Mouse (Mus musculus) liver, embryonic 15.5 days (tissue): Measurements from ENCODE around the gene Tnks2. TPM values are rescaled to one million over a fixed set of nuclear protein-coding genes. Genes with fewer than 3 reads are reported as not detected.

ENCODE experiments used
- ATAC-seq: fragments of 200-750 bp; cut with Nextera tagmentation; 2 replicates; pipeline ENCODE4 v1.8.0; 2017; ENCODE audit warnings: moderate number of reproducible peaks, mild to moderate bottlenecking, moderate library complexity; ENCODE audit not compliant: insufficient read depth
- H3K27ac ChIP-seq: fragments of 300-500 bp; sonication (generic); replicated peaks from 2 replicates; pipeline ENCODE4 v1.5.1; 2015; ENCODE audit warnings: mild to moderate bottlenecking, inconsistent platforms
- H3K27me3 ChIP-seq: fragments of 300-500 bp; sonication (generic); 2 replicates; pipeline ENCODE4 v1.6.1; 2015; ENCODE audit warnings: mild to moderate bottlenecking, inconsistent platforms
- H3K36me3 ChIP-seq: fragments of 300-500 bp; sonication (generic); replicated peaks from 2 replicates; pipeline ENCODE4 v1.6.1; 2015; ENCODE audit warnings: moderate library complexity, mild to moderate bottlenecking, inconsistent platforms
- H3K4me1 ChIP-seq: fragments of 300-500 bp; sonication (generic); replicated peaks from 2 replicates; pipeline ENCODE4 v1.6.1; 2015; ENCODE audit warnings: inconsistent platforms
- H3K4me2 ChIP-seq: fragments of 300-500 bp; sonication (generic); 2 replicates; pipeline ENCODE4 v1.6.1; 2015; ENCODE audit warnings: moderate library complexity, mild to moderate bottlenecking, inconsistent platforms
- H3K4me3 ChIP-seq: fragments of 300-500 bp; sonication (generic); replicated peaks from 2 replicates; pipeline ENCODE4 v1.5.1; 2015; ENCODE audit warnings: mild to moderate bottlenecking, inconsistent platforms
- H3K9ac ChIP-seq: fragments of 300-500 bp; sonication (generic); 2 replicates; pipeline ENCODE4 v1.6.1; 2015; ENCODE audit warnings: moderate library complexity, mild to moderate bottlenecking, inconsistent platforms
- H3K9me3 ChIP-seq: fragments of 300-500 bp; sonication (generic); replicated peaks from 2 replicates; pipeline ENCODE4 v1.6.1; 2016; ENCODE audit warnings: inconsistent platforms
- WGBS: fragments of 180-500 bp; shearing (Covaris S2); methylation state at CpG from one replicate; pipeline ENCODE4 v1.1.7; 2015; ENCODE audit warnings: mixed read lengths; ENCODE audit not compliant: insufficient replicate concordance; 5-methylcytosine and 5-hydroxymethylcytosine counted together
- polyA plus RNA-seq: library from polyadenylated mRNA; unstranded; fragments of >200 nt; fragmentation: Nextera tagmentation; extraction: Ambion mirVana; gene quantifications from 2 replicates; pipeline ENCODE4 v1.2.1, GENCODE M21; 2015

Gene Tnks2
- polyA plus RNA-seq, 1 experiment from 2014 or later, result 11.8 TPM

GRCm38 (mm10) chr19:36897778-36898177 lies 63.7 kb downstream of the Tnks2 start:
- peaks cover 16% of the 10 kb centered on the region for H3K36me3 ChIP-seq
- no peaks in the 10 kb centered on the region for H3K4me1 ChIP-seq
- no peak overlapping the region for H3K27ac ChIP-seq
- H3K4me2 ChIP-seq, result no peak overlapping the region
- H3K4me3 ChIP-seq, result no peak overlapping the region
- no peaks in the 10 kb centered on the region for H3K9me3 ChIP-seq
- H3K27me3 ChIP-seq, result peaks cover 6% of the 10 kb centered on the region
- H3K9ac ChIP-seq, result no peak overlapping the region
- WGBS, result 44% methylated on average over 9 of the region's 9 CpGs
- ATAC-seq, result no peak

- Histone ChIP-seq H3K9ac (no peak overlapping the region), H3K27ac (no peak overlapping the region), H3K27me3 (peaks cover 33% of the 10 kb centered on the region), H3K4me3 (no peak overlapping the region), H3K36me3 (no peaks in the 10 kb centered on the region), H3K4me1 (peaks cover 9% of the 10 kb centered on the region), H3K4me2 (peak overlapping the region; percentile 83), H3K9me3 (no peaks in the 10 kb centered on the region)
- no peak for ATAC-seq
- WGBS, result 48% methylated on average over 7 of the region's 7 CpGs
Measured at GRCm38 (mm10) chr19:36903377-36903776, 69.3 kb downstream of the Tnks2 start.

GRCm38 (mm10) chr19:36904211-36905007 lies 70.4 kb downstream of the Tnks2 start:
- Histone ChIP-seq H3K36me3 (no peaks in the 10 kb centered on the region), H3K27ac (no peak overlapping the region), H3K9me3 (no peaks in the 10 kb centered on the region), H3K4me2 (peak overlapping the region; percentile 83), H3K9ac (peak overlapping the region; percentile 48), H3K27me3 (peaks cover 33% of the 10 kb centered on the region), H3K4me3 (peak overlapping the region; percentile 58), H3K4me1 (peaks cover 9% of the 10 kb centered on the region)
- ATAC-seq, result peak; percentile 34; the same call in 1 of the 2 replicates
- WGBS, result 2% methylated on average over 40 of the region's 41 CpGs

GRCm38 (mm10) chr19:36909150-36909549 lies 75.1 kb downstream of the Tnks2 start:
- ATAC-seq, result no peak
- no peak overlapping the region for H3K4me3 ChIP-seq
- WGBS, result 68% methylated on average over 3 of the region's 3 CpGs
- no peaks in the 10 kb centered on the region for H3K9me3 ChIP-seq
- peaks cover 6% of the 10 kb centered on the region for H3K4me1 ChIP-seq
- no peak overlapping the region for H3K4me2 ChIP-seq
- H3K27ac ChIP-seq, result no peak overlapping the region
- H3K9ac ChIP-seq, result no peak overlapping the region
- H3K27me3 ChIP-seq, result peaks cover 41% of the 10 kb centered on the region
- H3K36me3 ChIP-seq, result no peaks in the 10 kb centered on the region

- WGBS, result 23% methylated on average over 9 of the region's 9 CpGs
- H3K4me2 ChIP-seq, result no peak overlapping the region
- peaks cover 35% of the 10 kb centered on the region for H3K27me3 ChIP-seq
- peaks cover under 1% of the 10 kb centered on the region; the same call in 1 of the 2 replicates for H3K4me1 ChIP-seq
- ATAC-seq, result no peak
- H3K9me3 ChIP-seq, result no peaks in the 10 kb centered on the region
- H3K27ac ChIP-seq, result no peak overlapping the region
- no peak overlapping the region for H3K4me3 ChIP-seq
- H3K9ac ChIP-seq, result no peak overlapping the region
- no peaks in the 10 kb centered on the region for H3K36me3 ChIP-seq
Measured at GRCm38 (mm10) chr19:36909676-36910292, 75.8 kb downstream of the Tnks2 start.

GRCm38 (mm10) chr19:36910424-36911045 lies 76.5 kb downstream of the Tnks2 start:
- Histone ChIP-seq H3K9ac (no peak overlapping the region), H3K4me2 (no peak overlapping the region), H3K4me1 (no peaks in the 10 kb centered on the region; the same call in 1 of the 2 replicates), H3K4me3 (no peak overlapping the region), H3K9me3 (no peaks in the 10 kb centered on the region), H3K27me3 (peaks cover 35% of the 10 kb centered on the region), H3K27ac (no peak overlapping the region), H3K36me3 (no peaks in the 10 kb centered on the region)
- no peak for ATAC-seq
- 37% methylated on average over 12 of the region's 12 CpGs for WGBS

- 69% methylated on average over 7 of the region's 7 CpGs for WGBS
- H3K4me3 ChIP-seq, result no peak overlapping the region
- no peak overlapping the region for H3K4me2 ChIP-seq
- H3K27me3 ChIP-seq, result peaks cover 46% of the 10 kb centered on the region
- ATAC-seq, result no peak
- no peak overlapping the region for H3K9ac ChIP-seq
- no peak overlapping the region for H3K27ac ChIP-seq
- H3K36me3 ChIP-seq, result no peaks in the 10 kb centered on the region
- peaks cover 6% of the 10 kb centered on the region; the same call in 1 of the 2 replicates for H3K4me1 ChIP-seq
- H3K9me3 ChIP-seq, result no peaks in the 10 kb centered on the region
Measured at GRCm38 (mm10) chr19:36913064-36913463, 79.0 kb downstream of the Tnks2 start.

GRCm38 (mm10) chr19:36916206-36916605 lies 82.2 kb downstream of the Tnks2 start:
- Histone ChIP-seq H3K9me3 (no peaks in the 10 kb centered on the region), H3K4me1 (peaks cover 25% of the 10 kb centered on the region), H3K27me3 (peaks cover 46% of the 10 kb centered on the region), H3K9ac (no peak overlapping the region), H3K36me3 (no peaks in the 10 kb centered on the region), H3K4me3 (no peak overlapping the region), H3K4me2 (no peak overlapping the region), H3K27ac (no peak overlapping the region)
- WGBS, result 65% methylated on average over 4 of the region's 4 CpGs
- ATAC-seq, result no peak

GRCm38 (mm10) chr19:36916876-36917389 lies 82.9 kb downstream of the Tnks2 start:
- Histone ChIP-seq H3K27me3 (peaks cover 39% of the 10 kb centered on the region), H3K27ac (no peak overlapping the region), H3K9ac (no peak overlapping the region), H3K4me2 (no peak overlapping the region), H3K9me3 (no peaks in the 10 kb centered on the region), H3K4me3 (no peak overlapping the region), H3K36me3 (no peaks in the 10 kb centered on the region), H3K4me1 (peaks cover 25% of the 10 kb centered on the region)
- WGBS, result 44% methylated on average over 1 of the region's 1 CpGs
- ATAC-seq, result no peak

- Histone ChIP-seq H3K9ac (peak overlapping the region; percentile 56), H3K27me3 (peaks cover 30% of the 10 kb centered on the region), H3K9me3 (no peaks in the 10 kb centered on the region), H3K4me2 (peak overlapping the region; percentile 96), H3K36me3 (no peaks in the 10 kb centered on the region), H3K27ac (peak overlapping the region; percentile 63), H3K4me1 (peaks cover 25% of the 10 kb centered on the region), H3K4me3 (peak overlapping the region; percentile 71)
- ATAC-seq, result peak; percentile 79
- WGBS, result under 1% methylated on average over 85 of the region's 85 CpGs
Measured at GRCm38 (mm10) chr19:36918441-36919301, 84.6 kb downstream of the Tnks2 start.
